Mouse (Mus musculus) limb, embryonic 13.5 days (tissue): ENCODE measurements at regions not wholly inside any gene's neighbourhood (a gene's known extent, or its start where the extent isn't known, plus 50 kb on each side); places are given as distances from the start of the nearest gene placed in this dataset.

Experiments
- ATAC-seq: fragments of 200-750 bp; cut with Nextera tagmentation; 2 replicates; pipeline ENCODE4 v1.8.0; 2017; ENCODE audit warnings: low read depth, moderate number of reproducible peaks, moderate TSS enrichment; ENCODE audit not compliant: low FRiP score
- H3K27ac ChIP-seq: fragments of 300-500 bp; sonication (generic); 2 replicates; pipeline ENCODE4 v1.5.1; 2015; ENCODE audit warnings: inconsistent platforms, mild to moderate bottlenecking, moderate library complexity
- H3K27me3 ChIP-seq: fragments of 300-500 bp; sonication (generic); 2 replicates; pipeline ENCODE4 v1.6.1; 2015; ENCODE audit warnings: mild to moderate bottlenecking, inconsistent platforms
- H3K36me3 ChIP-seq: fragments of 300-500 bp; sonication (generic); 2 replicates; pipeline ENCODE4 v1.6.1; 2015; ENCODE audit warnings: inconsistent platforms, mild to moderate bottlenecking, moderate library complexity
- H3K4me1 ChIP-seq: fragments of 300-500 bp; sonication (generic); 2 replicates; pipeline ENCODE4 v1.6.1; 2015; ENCODE audit warnings: inconsistent platforms
- H3K4me2 ChIP-seq: fragments of 300-500 bp; sonication (generic); replicated peaks from 2 replicates; pipeline ENCODE4 v1.6.1; 2015; ENCODE audit warnings: inconsistent platforms, mild to moderate bottlenecking, moderate library complexity
- H3K4me3 ChIP-seq: fragments of 300-500 bp; sonication (generic); 2 replicates; pipeline ENCODE4 v1.5.1; 2015; ENCODE audit warnings: moderate library complexity, mild to moderate bottlenecking, inconsistent platforms
- H3K9ac ChIP-seq: fragments of 300-500 bp; sonication (generic); 2 replicates; pipeline ENCODE4 v1.6.1; 2015; ENCODE audit warnings: mild to moderate bottlenecking, inconsistent platforms
- H3K9me3 ChIP-seq: fragments of 300-500 bp; sonication (generic); 2 replicates; pipeline ENCODE4 v1.6.1; 2016; ENCODE audit warnings: inconsistent platforms
- WGBS: fragments of 180-500 bp; shearing (Covaris S2); methylation state at CpG from one replicate; pipeline ENCODE4 v1.1.7; 2015; 5-methylcytosine and 5-hydroxymethylcytosine counted together

GRCm38 (mm10) chr8:12214205-12215019 lies 64.2 kb upstream of the A230072I06Rik start:
- 36% methylated on average over 24 of the region's 24 CpGs for WGBS
- no peaks in the 10 kb centered on the region for H3K36me3 ChIP-seq
- no peak overlapping the region for H3K9ac ChIP-seq
- H3K4me2 ChIP-seq: 0 out of 2 replicates have a peak overlapping the region, but pooled peaks have one; percentile 4
- no peak overlapping the region for H3K4me3 ChIP-seq
- ATAC-seq: no peak
- H3K9me3 ChIP-seq: no peaks in the 10 kb centered on the region
- no peak overlapping the region for H3K27ac ChIP-seq
- peaks cover 7% of the 10 kb centered on the region for H3K4me1 ChIP-seq
- H3K27me3 ChIP-seq: peaks cover 42% of the 10 kb centered on the region

- no peak overlapping the region for H3K9ac ChIP-seq
- H3K4me1 ChIP-seq: no peaks in the 10 kb centered on the region
- no peaks in the 10 kb centered on the region for H3K36me3 ChIP-seq
- H3K4me2 ChIP-seq: no peak overlapping the region
- no peak for ATAC-seq
- 60% methylated on average over 9 of the region's 9 CpGs for WGBS
- peaks cover 3% of the 10 kb centered on the region for H3K27me3 ChIP-seq
- no peak overlapping the region for H3K27ac ChIP-seq
- no peaks in the 10 kb centered on the region for H3K9me3 ChIP-seq
- no peak overlapping the region for H3K4me3 ChIP-seq
These were observed 57.1 kb upstream of the A230072I06Rik start for GRCm38 (mm10) chr8:12221506-12221905.

- no peak overlapping the region for H3K9ac ChIP-seq
- H3K36me3 ChIP-seq: no peaks in the 10 kb centered on the region
- no peaks in the 10 kb centered on the region for H3K27me3 ChIP-seq
- H3K4me3 ChIP-seq: no peak overlapping the region
- H3K4me2 ChIP-seq: no peak overlapping the region
- WGBS: 91% methylated on average over 1 of the region's 1 CpGs
- no peak for ATAC-seq
- no peaks in the 10 kb centered on the region for H3K9me3 ChIP-seq
- no peaks in the 10 kb centered on the region for H3K4me1 ChIP-seq
- H3K27ac ChIP-seq: no peak overlapping the region
These were observed 55.2 kb upstream of the A230072I06Rik start for GRCm38 (mm10) chr8:12223376-12223775.
